Mouse (Mus musculus) MEL (cell line): ENCODE data around the gene Sik1. TPM values are rescaled to one million over a fixed set of nuclear protein-coding genes. Genes with fewer than 3 reads are reported as not detected.

Experiments
- DNase-seq: peaks from one replicate; pipeline ENCODE4 v3.0.0; 2011; ENCODE audit warnings: low read depth, low spot score
- H3K27ac ChIP-seq: 2 replicates; pipeline ENCODE4 v1.5.1; 2012; ENCODE audit warnings: low read depth, mild to moderate bottlenecking, control low read depth, low read length, moderate library complexity; ENCODE audit not compliant: control insufficient read depth
- H3K27me3 ChIP-seq, 2 experiments: fragments of 150-350 bp in 1 of 2; sonication (generic) in 1 of 2; 2 replicates each; pipeline ENCODE4 v1.6.1; 2012; ENCODE audit warnings: low read length in 2 of 2, mild to moderate bottlenecking in 2 of 2, improper control_type of control experiment in 1 of 2, moderate library complexity in 1 of 2; ENCODE audit not compliant: insufficient read depth in 2 of 2, control insufficient read depth in 1 of 2
- H3K36me3 ChIP-seq, 2 experiments: 2 replicates each; pipeline ENCODE4 v1.6.1; 2012 to 2014; ENCODE audit warnings: low read length in 2 of 2, improper control_type of control experiment in 1 of 2, inconsistent platforms in 1 of 2, mild to moderate bottlenecking in 1 of 2; ENCODE audit not compliant: insufficient read depth in 2 of 2, control insufficient read depth in 1 of 2
- H3K4me1 ChIP-seq, 2 experiments: fragments of 150-350 bp in 1 of 2; sonication (generic) in 1 of 2; 2 replicates each; pipeline ENCODE4 v1.6.1; 2012; ENCODE audit warnings: low read length in 2 of 2, improper control_type of control experiment in 1 of 2, mild to moderate bottlenecking in 1 of 2; ENCODE audit not compliant: insufficient read depth in 2 of 2, control insufficient read depth in 1 of 2
- H3K4me3 ChIP-seq, 2 experiments: fragments of 150-350 bp in 1 of 2; sonication (generic) in 1 of 2; 2 replicates each; pipeline ENCODE4 v1.5.1; 2012; ENCODE audit warnings: low read depth in 2 of 2, low read length in 2 of 2, mild to moderate bottlenecking in 2 of 2, moderate library complexity in 2 of 2, control low read depth in 1 of 2, improper control_type of control experiment in 1 of 2; ENCODE audit not compliant: control insufficient read depth in 1 of 2, insufficient read depth in 1 of 2
- H3K79me2 ChIP-seq: 2 replicates; pipeline ENCODE4 v1.6.1; 2012; ENCODE audit warnings: mild to moderate bottlenecking, low read length, moderate library complexity; ENCODE audit not compliant: control insufficient read depth, poor library complexity, insufficient read depth
- H3K9ac ChIP-seq: 2 replicates; pipeline ENCODE4 v1.6.1; 2012; ENCODE audit warnings: low read depth, mild to moderate bottlenecking, control low read depth, low read length, moderate library complexity; ENCODE audit not compliant: control insufficient read depth, poor library complexity, severe bottlenecking
- H3K9me3 ChIP-seq: fragments of 150-350 bp; sonication (generic); replicated peaks from 2 replicates; pipeline ENCODE4 v1.6.1; 2012; ENCODE audit warnings: mild to moderate bottlenecking, low read length, improper control_type of control experiment, moderate library complexity; ENCODE audit not compliant: insufficient read depth
- CHD2 ChIP-seq: IDR thresholded peaks from 2 replicates; pipeline ENCODE4 v1.6.1; 2011; ENCODE audit warnings: low read length, improper control_type of control experiment
- ETS1 ChIP-seq: IDR thresholded peaks from 2 replicates; pipeline ENCODE4 v1.6.1; 2012; ENCODE audit warnings: low read depth, mild to moderate bottlenecking, inconsistent platforms, low read length, improper control_type of control experiment, moderate library complexity
- HCFC1 ChIP-seq: IDR thresholded peaks from 2 replicates; pipeline ENCODE4 v1.6.1; 2012; ENCODE audit warnings: low read depth, mild to moderate bottlenecking, inconsistent platforms, low read length, improper control_type of control experiment, moderate library complexity
- KAT2A ChIP-seq: conservative IDR thresholded peaks from 2 replicates; pipeline ENCODE4 v1.6.1; 2012; ENCODE audit warnings: low read depth, low read length, improper control_type of control experiment, inconsistent platforms
- MAFK ChIP-seq: IDR thresholded peaks from 2 replicates; pipeline ENCODE4 v1.6.1; 2011; ENCODE audit warnings: low read depth, mild to moderate bottlenecking, low read length, improper control_type of control experiment, borderline replicate concordance
- MAX ChIP-seq: IDR thresholded peaks from 2 replicates; pipeline ENCODE4 v1.6.1; 2011; ENCODE audit warnings: low read length, improper control_type of control experiment
- MEF2A ChIP-seq: IDR thresholded peaks from 2 replicates; pipeline ENCODE4 v1.6.1; 2014; ENCODE audit warnings: low read depth, mild to moderate bottlenecking, inconsistent platforms, low read length, improper control_type of control experiment; ENCODE audit not compliant: poor library complexity, insufficient replicate concordance, severe bottlenecking; ENCODE audit errors: extremely low read depth
- MXI1 ChIP-seq: IDR thresholded peaks from 2 replicates; pipeline ENCODE4 v1.6.1; 2011; ENCODE audit warnings: mild to moderate bottlenecking, low read depth, low read length, improper control_type of control experiment
- NELFE ChIP-seq: IDR thresholded peaks from 2 replicates; pipeline ENCODE4 v1.6.1; 2011; ENCODE audit warnings: low read depth, low read length, improper control_type of control experiment
- NRF1 ChIP-seq: IDR thresholded peaks from 2 replicates; pipeline ENCODE4 v1.6.1; 2014; ENCODE audit warnings: low read depth, mild to moderate bottlenecking, inconsistent platforms, low read length, improper control_type of control experiment, moderate library complexity; ENCODE audit not compliant: poor library complexity, insufficient read depth, severe bottlenecking
- POLR2A ChIP-seq, 2 experiments: IDR thresholded peaks; 2 replicates each; pipeline ENCODE4 v1.6.1; 2011 to 2012; ENCODE audit warnings: low read length in 2 of 2, mild to moderate bottlenecking in 2 of 2, control low read depth in 1 of 2, improper control_type of control experiment in 1 of 2, low read depth in 1 of 2, moderate library complexity in 1 of 2; ENCODE audit not compliant: control insufficient read depth in 1 of 2, insufficient read depth in 1 of 2, poor library complexity in 1 of 2
- POLR2AphosphoS2 ChIP-seq: IDR thresholded peaks from 2 replicates; pipeline ENCODE4 v1.6.1; 2011; ENCODE audit warnings: low read length, improper control_type of control experiment
- RAD21 ChIP-seq: IDR thresholded peaks from 2 replicates; pipeline ENCODE4 v1.6.1; 2011; ENCODE audit warnings: mild to moderate bottlenecking, low read depth, low read length, improper control_type of control experiment
- SMC3 ChIP-seq: IDR thresholded peaks from 2 replicates; pipeline ENCODE4 v1.6.1; 2011; ENCODE audit warnings: low read depth, low read length, improper control_type of control experiment
- TCF12 ChIP-seq: IDR thresholded peaks from 2 replicates; pipeline ENCODE4 v1.6.1; 2014; ENCODE audit warnings: low read depth, mild to moderate bottlenecking, inconsistent platforms, low read length, improper control_type of control experiment, moderate library complexity
- UBTF ChIP-seq: IDR thresholded peaks from 2 replicates; pipeline ENCODE4 v1.6.1; 2012; ENCODE audit warnings: low read depth, mild to moderate bottlenecking, inconsistent platforms, low read length, improper control_type of control experiment, moderate library complexity, borderline replicate concordance; ENCODE audit not compliant: insufficient read depth
- USF2 ChIP-seq, 2 experiments: IDR thresholded peaks; 2 replicates each; pipeline ENCODE4 v1.6.1; 2011 to 2012; ENCODE audit warnings: improper control_type of control experiment in 2 of 2, low read length in 2 of 2, borderline replicate concordance in 1 of 2, inconsistent platforms in 1 of 2, low read depth in 1 of 2, mild to moderate bottlenecking in 1 of 2; ENCODE audit not compliant: insufficient read depth in 1 of 2
- ZKSCAN1 ChIP-seq: IDR thresholded peaks from 2 replicates; pipeline ENCODE4 v1.6.1; 2012; ENCODE audit warnings: low read depth, mild to moderate bottlenecking, inconsistent platforms, low read length, improper control_type of control experiment, moderate library complexity
- polyA plus RNA-seq, 2 experiments: library from polyadenylated mRNA; stranded (reverse) in 1 of 2; unstranded in 1 of 2; fragments of >175 nt in 1 of 2; fragments of >200 nt in 1 of 2; gene quantifications; 2 replicates each; pipeline versions ENCODE4 v1.2.1 to v1.2.4; 2012; ENCODE audit warnings: low replicate concordance in 2 of 2, low read depth in 1 of 2; ENCODE audit not compliant: insufficient read length in 2 of 2, insufficient read depth in 1 of 2, missing spikeins in 1 of 2
- total RNA-seq: library from RNA; depleted of rRNA; stranded (reverse); fragments of 300-350 nt; gene quantifications from 2 replicates; pipeline ENCODE4 v1.2.3, GENCODE M21; 2012

Gene Sik1
- total and polyA plus RNA-seq, 3 experiments: 5.5 to 10.4 TPM; not detected in 1

DNA sequence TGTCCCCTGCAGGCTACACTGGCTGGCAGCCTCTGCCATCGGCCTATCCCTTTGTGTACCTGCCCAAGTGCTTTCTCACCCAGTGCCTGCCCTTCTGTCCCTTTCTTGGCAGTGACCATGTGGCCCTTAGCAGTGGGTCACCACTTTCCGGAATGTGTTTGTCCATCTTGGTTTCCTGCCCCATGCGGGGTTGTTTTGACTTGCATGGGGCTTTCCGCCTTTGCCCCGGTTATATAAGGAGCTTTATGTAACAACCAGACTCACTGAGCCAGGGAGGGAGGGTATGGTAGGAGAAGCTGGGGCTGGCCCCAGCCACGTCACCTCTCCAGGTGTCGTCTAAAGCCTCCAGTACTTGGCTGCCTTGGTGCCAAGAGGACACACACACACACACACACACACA, 48.4 kb upstream of the Sik1 start:
- no peak overlapping the region for H3K9ac ChIP-seq
- H3K27ac ChIP-seq: no peak overlapping the region
- H3K4me1 ChIP-seq: 0 out of 4 replicates have a peak, but pooled peaks cover 0 to under 1% of the 10 kb centered on the region in 2 experiments
- no peaks in the 10 kb centered on the region for H3K9me3 ChIP-seq
- no peaks in the 10 kb centered on the region for H3K27me3 ChIP-seq
- no peaks in the 10 kb centered on the region for H3K79me2 ChIP-seq
- no peak for TF ChIP-seq TCF12
- no peak for TF ChIP-seq NRF1
- no peak for TF ChIP-seq CHD2
- TF ChIP-seq MAFK: no peak
- no peak for TF ChIP-seq RAD21
- TF ChIP-seq KAT2A: no peak
- no peak for TF ChIP-seq MAX
- TF ChIP-seq MEF2A: no peak
- TF ChIP-seq UBTF: no peak
- no peak for TF ChIP-seq POLR2A (IDR thresholded peaks at IDR 0.05; ENCODE audit: control insufficient read depth in 1 of 2, insufficient read depth in 1 of 2, low read depth in 1 of 2, low read length in 2 of 2, poor library complexity in 1 of 2)
- TF ChIP-seq USF2 (IDR thresholded peaks at IDR 0.05; ENCODE audit: borderline replicate concordance in 1 of 2, insufficient read depth in 1 of 2, low read depth in 1 of 2, low read length in 2 of 2): no peak
- no peak for TF ChIP-seq HCFC1
- no peak for TF ChIP-seq NELFE
- no peak for TF ChIP-seq MXI1
- TF ChIP-seq ZKSCAN1: no peak
- peaks cover 0 to under 1% of the 10 kb centered on the region in 2 experiments; a peak in 1 of 4 replicates for H3K36me3 ChIP-seq
- DNase-seq: no peak
- no peak overlapping the region for H3K4me3 ChIP-seq

DNA sequence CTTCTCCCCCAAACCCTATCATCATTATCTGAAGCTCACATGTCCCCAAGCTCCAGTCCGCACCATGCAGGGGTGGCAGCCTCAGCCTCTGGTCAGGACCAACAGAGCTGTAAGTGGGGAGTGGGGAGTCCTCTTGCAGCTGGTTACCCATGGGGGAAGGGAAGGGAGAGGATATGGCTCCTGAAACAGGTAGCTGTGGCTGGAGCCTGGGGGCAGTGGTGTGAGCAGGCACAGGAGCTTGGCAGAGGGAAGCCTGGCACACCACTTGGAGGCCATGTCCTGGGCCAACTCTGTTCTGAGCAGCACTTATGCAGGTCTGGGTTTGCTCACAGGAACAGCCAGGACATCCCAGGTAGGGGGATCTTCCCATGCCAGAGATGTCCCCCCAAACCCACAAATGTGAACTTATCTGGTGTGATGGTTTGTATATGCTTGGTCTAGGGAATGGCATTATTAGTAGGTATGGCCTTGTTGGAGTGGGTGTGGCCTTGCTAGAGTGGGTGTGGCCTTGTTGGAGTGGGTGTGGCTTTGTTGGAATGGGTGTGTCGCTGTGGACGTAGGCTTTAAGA, 47.1 kb upstream of the Sik1 start:
- peaks cover 0 to 6% of the 10 kb centered on the region in 2 experiments; a peak in 1 of 4 replicates for H3K4me1 ChIP-seq
- no peak overlapping the region for H3K9ac ChIP-seq
- DNase-seq: no peak
- TF ChIP-seq UBTF (no peak), NRF1 (no peak), SMC3 (no peak), ETS1 (no peak), POLR2AphosphoS2 (no peak)
- no peak overlapping the region for H3K27ac ChIP-seq
- H3K27me3 ChIP-seq: no peaks in the 10 kb centered on the region
- H3K9me3 ChIP-seq: no peaks in the 10 kb centered on the region
- H3K36me3 ChIP-seq: peaks cover 0 to 5% of the 10 kb centered on the region in 2 experiments; a peak in 1 of 4 replicates
- no peaks in the 10 kb centered on the region for H3K79me2 ChIP-seq
- H3K4me3 ChIP-seq: no peak overlapping the region
